Mouse (Mus musculus): ENCODE results near the gene Asxl1. TPM values are rescaled to one million over a fixed set of nuclear protein-coding genes. Genes with fewer than 3 reads are reported as not detected.

Gene Asxl1
- total RNA-seq, 1 experiment from 2014 or later: 38.4 TPM

DNA sequence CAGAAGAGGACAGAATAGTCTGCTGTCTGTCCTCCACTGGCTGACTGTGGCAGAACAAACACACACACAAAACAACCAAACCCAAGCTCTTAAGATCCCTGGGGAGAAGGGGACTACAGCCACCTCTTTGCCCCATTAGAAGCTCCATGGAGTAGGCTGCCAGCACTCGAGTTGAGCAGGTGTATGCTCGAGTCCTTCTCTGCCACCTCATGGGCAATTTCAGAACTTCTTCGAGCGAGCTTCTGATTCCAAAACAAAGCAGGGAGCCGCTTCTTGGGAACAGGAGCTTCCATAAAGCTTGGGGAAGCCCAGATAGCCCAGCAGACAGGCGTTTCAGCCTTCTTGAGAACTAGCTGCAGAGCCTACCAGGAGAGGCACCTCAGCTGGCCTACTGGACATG is 66.9 kb downstream of the Asxl1 start:
- no peak for DNase-seq

DNA sequence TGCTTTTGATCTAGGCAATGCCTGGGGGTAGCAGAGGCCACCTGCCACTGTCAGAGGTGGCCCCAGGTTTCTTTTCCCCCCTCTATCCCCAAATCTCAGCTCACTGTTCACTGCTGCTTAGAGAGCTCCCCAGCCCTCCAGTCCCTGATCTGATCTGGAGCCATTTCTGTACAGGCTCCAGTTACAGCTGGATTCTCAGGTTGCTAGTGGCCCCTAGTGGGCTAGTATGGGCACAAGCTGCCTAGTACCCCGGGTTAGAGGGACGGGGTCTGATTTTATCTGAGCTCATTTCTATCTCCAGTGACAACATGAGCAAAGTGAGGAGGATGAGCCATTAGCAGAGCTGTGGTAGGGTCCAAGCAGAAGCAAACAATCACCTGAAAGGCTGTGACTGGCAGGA is 69.0 kb downstream of the Asxl1 start:
- DNase-seq: no peak

DNA sequence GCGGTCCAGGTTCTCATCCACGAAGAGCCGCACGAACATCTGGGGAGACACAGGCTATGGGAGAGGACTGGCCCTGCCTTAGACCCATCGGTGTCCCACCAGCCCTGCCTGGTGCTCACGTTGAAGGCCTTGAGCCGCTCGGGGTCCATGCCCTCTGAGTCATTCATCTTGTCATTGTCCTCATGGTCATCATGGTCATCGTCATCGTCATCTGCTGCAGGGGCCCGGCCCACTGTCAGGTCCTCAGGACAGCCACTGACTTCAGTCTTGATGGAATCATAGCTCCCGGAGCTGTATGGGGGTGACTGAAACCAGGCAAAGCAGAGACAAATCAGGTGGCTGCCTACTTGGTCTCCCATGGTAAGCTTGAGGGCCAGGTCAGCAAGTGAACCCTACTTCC is 72.2 kb downstream of the Asxl1 start:
- DNase-seq: no peak

DNA sequence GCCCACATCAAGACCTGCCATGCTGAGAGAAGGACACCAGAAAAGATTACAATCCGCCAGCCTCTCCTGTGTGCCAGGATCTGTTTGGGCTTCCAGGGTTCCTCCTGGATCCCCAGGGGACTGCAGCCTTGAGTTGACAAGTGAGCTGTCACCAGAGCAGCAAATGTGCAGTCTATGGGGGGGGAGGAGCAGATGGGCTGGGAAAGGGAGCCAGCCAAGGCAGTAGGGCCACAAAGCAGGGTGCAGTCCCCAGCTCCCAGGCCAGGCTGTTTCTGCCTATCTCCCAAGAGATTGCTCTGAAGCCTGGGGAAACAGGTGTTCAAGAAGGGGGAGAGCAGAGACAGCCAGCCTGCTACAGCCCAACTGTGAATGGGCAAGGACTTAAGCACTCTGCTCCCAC is 72.8 kb downstream of the Asxl1 start:
- DNase-seq: peak; percentile 58

DNA sequence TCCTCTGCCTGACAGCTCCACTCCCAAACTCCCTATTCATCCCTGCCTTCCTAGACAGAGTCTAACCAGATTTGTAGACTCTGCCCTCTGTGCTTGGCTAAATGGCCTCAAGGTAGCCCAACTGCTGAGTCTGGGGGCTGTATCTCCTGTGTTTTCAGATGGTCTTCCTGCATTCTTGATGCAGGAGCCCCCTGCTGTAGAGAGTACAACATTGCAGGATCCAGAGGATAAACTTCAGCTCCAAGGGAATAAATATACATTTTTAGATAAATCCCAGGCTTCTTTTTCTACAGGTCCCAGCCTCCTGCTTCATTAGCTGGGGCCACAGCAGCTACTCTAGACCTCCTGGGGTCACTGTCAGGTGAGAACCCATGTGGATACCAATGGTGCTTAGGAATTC is 75.6 kb downstream of the Asxl1 start:
- DNase-seq: no peak

DNA sequence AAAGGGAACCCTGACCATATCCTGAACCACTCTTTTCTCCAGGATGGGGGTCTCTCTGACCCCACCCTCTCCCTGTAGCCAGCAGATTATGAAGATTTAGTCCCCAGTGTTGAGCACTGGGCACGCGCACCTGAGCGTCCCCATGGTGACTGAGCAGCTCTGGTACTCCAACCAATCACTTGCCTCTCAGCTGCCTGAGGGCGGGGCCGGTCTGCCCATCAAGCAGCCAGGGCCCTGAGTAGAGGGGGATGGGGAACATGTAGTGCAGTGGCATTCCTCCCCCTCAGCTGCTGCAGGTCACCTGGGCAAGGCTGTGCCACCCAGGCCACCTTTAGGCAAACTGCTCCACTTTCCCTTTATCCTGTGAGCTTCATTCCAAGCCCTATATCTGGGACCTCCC is 76.4 kb downstream of the Asxl1 start:
- DNase-seq: no peak

DNA sequence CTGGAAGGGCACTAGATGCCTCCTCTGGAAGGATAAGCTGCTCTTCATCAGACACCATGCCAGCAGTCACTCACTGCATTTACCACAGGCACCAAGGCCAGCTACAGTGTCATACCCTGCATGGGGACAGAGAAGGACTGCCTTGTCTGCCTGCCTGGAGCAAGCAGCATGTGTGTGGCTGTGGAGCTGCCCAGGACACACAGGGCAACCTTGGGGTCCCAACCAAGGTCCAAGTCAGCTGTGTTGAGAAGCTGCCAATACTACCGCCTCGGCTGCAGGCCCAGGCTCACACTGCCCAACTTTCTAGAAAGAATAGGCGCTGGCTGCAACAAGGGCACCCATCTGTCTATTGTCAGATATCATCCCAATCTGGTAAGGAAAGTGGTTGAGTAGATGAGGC is 77.5 kb downstream of the Asxl1 start:
- no peak for DNase-seq

DNA sequence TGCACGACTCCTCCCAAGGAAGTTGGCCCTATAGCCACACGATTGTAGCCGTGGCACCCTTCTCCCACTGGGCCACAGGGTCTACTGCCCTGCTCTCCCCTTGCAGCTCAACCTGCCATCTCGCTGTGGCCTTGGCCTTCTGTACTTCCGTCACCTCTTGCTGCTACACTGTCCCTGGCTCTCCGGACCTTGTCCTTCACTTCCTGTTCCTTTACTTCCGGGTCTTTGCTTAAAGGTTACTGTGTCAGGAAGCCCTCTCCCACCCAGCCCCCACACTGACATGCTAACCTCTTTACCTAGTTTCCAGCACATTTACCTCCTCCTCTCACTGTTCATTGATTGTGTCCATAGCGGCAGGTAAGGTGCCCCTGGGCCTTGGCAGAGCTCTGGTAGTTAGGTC is 78.9 kb downstream of the Asxl1 start:
- no peak for DNase-seq

DNA sequence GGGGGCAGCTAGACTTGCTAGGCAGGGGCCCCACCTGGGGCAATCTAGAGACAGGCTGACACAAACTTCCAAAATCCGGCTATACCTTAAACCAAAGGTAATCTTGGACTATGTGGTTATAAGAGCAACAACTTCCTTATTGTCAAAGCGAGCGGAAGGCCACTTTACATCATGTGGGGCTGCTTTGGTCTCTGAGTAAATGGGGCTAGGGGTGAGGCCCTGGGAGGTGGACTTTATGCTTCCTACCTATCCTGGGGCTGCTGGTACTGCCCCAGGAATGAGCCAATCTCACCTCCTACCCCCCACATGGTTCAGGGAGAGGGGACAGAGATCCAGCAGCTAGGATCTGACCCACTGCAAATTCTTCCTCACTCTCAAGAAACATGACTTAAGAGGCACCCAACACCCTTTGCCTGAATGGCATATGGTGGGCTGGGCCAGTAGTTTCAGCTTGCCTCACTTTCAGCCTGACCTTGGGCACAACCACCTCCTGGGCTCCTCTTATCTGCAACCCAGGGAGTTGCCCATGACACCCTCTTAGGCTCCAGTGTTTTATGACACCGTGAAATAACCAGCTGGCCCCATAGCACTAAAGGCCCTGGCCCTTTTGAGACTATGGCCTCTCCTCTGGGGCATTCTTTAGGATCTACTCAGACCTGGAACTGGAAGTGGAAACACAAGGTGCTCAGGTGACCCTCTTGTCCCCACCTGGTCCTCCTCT is 79.7 kb downstream of the Asxl1 start:
- DNase-seq: no peak

DNA sequence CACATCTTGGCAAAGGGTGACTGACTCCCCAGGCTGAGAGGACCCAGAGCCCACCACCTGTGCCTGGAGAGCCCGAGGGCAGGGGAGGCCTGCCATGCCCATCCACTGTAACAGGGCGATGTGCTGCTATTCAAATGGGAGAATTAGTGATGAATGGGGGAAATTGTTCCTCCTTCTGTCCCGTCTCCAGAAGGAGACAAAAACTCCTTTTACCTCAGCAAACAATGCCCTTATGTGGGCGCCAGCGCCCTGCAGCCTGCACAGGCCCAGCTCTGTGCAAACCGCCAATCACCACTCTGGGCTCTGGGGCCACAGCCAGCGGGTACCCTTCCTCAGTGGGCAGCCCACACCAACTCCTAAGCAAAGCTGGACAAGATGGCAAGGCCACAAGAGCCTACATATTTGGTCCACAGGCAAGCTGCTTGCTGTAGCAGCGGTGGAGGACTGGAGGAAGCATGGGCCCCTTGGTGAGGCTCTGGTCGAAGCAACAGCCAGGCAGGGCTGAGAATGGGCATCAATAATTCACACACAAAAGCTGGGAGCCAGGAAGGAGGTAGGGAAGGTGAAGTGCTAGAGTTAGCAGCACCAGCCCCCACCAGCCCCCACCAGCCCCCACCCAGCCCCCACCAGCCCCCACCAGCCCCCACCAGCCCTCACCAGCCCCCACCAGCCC is 80.5 kb downstream of the Asxl1 start:
- no peak for DNase-seq

DNA sequence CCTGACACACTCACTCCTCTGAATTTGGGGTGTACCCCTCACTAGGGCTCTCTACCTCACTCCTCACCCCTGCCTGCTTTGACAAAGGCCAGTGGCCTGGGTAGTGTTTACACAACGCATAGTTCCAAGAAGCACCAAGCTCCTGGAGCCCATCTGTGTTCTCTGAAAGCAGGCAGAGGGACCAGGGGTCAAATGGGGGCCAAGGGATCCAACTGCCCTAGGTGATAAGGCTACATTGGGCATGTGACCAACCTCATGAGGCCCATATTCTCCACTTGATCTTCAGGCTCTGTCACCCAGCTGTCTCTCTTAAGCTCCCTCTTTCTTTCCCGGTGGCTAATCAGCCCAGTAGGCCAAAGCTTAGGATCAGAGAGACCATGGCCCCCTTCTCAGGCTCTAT is 81.3 kb downstream of the Asxl1 start:
- DNase-seq: no peak

DNA sequence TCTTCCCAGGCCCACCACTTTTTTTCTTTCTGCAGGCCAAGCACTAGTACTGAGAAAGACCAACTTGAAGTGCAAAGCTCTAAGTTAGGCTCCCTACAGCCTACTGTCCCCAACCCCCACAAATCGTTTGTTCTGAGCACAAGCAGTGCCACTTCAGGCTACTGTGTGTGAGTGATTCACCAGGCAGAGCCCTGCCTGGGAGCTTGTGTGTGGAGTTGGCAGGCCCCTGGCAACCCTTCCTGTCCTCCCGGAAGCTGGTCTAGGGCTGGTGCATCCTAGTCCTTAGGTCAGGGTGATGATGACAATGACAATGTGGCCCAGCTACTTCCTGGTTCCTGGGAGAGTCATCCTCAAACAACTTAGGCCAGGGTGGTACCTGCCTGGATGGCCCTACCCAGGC is 82.9 kb downstream of the Asxl1 start:
- DNase-seq: peak; percentile 43

DNA sequence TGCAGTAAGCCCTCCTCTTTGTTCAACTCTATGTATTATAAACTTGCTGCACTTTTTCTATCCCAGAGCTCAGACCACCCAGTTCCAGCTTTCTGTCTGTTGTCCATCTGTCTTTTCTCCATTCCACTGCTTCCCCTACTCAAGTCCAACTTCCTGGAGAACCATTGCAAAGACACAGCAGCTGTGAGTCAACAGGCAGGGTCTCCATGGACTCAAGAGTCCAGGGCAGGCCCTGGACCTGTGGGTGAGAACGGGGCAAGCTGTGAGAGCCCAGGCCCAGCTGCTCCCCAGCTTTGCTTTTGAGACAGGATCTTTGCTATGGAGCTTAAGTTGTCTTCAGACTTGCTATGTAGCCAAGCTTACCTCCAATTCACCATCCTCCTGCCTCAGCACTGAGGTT is 84.9 kb downstream of the Asxl1 start:
- no peak for DNase-seq

DNA sequence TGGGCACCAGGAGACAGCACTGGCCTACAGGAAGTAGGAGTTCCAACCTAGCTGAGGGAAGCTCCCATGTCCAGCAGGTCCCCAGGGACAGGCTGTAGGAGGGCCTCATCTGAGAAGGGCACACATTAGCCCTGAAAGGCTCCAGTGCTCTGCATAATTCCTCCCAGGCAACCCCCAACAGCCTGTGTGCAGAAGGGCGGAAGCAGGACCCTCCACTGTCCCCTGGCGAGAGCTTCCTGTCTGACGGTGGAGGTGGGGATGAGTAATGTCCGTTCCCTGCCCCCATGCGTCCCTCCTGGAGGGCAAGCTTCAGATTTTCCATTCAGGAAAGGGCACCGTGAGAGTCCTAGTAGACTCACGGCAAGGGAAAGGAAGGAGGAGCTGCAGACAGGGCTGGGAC is 86.9 kb downstream of the Asxl1 start:
- peak; percentile 40 for DNase-seq

DNA sequence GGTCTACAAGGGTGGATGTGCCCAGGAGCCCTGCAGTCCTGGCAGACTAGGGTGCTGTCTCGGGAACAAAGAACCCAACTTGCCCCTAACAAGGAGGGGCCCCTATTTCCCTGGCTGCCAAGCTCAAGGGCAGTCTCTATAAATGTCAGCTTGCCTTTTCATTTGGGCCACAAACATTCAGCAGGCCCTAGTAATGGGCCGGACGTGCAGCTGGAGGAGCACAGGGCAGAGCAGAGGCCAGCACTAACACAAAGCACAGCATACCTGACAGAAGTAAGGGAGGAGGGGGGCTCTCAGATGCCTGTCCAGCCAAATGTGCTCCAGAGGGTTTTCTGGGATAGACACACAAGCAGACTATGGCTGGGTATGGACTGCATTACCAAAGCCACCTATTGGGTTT is 88.2 kb downstream of the Asxl1 start:
- DNase-seq: no peak

DNA sequence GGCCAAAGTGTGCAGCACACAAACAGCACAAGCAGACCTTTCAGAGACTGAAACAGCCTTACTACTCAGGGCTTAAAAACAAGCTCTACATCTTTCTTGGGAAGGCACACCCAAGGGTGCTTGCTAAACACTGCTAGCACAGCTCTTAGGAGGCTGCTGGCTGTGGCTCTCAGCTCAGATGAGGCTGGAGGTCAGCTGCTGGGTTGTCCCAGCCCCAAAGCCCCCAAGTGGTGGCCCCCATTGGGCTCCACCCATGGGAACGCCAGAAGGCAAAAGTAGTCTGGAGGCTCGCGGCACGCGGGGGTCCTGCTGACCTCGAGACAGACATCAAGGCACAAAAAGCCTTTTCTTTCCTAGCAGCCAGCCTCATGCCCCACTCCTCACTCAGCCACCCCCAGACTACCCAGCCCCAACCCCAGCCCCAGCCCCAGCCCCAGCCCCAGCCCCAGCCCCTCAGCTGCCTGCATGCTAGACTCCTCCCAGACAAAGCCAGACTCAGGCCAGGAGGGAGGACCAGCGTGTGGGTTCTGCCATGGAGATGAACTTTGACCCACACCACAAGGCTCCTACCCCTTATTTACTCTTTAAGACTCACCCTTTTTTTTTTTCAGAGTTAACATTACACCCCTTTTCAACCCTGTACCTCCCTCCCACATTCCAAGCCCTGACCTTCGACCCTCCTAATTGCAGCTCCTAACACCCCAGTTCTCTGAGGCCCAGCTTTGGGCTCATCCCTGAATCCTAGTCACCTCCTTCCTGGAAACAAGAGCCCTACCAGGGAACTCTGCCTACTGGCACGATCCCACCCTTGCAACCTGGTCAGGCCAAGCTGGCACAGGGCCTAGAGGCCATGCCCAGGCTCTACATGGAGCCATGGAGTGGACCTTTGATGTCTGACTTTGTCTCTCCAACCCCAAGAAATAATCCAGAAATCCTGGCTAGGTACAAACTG is 89.5 kb downstream of the Asxl1 start:
- peak; percentile 42 for DNase-seq

DNA sequence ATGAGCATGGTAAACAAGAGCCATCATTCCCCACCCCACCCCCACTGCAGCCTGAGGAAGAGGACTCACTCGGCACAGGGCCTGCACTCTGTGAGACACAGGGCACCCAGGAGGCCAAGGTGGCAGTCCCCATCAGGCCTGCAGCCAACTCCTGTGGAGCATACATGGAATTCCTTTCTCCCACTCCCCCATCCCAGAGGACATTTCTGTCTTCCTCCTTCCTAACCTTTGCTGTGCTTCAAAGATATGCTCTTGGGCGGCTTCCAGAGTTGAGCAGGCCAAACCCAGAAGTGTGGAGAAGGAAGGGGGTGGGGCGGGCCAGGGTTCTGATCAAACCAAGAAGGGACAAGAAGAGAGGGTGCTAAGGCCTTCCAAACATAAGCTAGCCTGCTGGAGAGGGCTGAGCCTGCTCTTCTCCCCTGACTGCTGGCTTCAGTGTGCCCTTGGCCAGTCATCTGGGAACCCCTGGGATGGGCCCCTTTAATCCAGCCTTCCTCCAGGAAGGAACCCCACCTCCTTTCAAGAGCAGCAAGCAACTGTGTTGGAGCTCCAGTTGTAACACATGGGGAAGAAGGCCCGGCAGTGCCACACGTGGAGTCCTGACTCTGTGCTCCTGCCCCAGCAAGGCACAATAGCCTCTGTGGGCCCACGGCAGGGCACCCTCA is 91.1 kb downstream of the Asxl1 start:
- DNase-seq: peak; percentile 69

DNA sequence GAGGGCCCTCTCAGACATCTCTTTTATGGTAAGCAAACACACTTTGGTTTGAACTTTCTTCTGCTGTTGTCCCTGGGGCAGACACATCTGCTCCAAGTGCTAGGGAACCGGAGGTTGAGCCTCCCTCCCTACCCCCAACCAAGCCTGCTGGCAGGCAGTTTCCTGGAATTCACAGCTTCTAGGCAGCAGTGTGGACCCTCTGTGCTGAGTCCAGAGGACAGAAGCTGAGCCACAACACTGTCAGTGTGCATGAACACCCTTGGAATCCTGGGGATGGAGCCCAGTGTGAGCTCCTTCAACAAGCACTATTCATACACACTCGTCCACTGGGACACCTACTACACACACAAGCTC is 91.7 kb downstream of the Asxl1 start:
- DNase-seq: no peak

DNA sequence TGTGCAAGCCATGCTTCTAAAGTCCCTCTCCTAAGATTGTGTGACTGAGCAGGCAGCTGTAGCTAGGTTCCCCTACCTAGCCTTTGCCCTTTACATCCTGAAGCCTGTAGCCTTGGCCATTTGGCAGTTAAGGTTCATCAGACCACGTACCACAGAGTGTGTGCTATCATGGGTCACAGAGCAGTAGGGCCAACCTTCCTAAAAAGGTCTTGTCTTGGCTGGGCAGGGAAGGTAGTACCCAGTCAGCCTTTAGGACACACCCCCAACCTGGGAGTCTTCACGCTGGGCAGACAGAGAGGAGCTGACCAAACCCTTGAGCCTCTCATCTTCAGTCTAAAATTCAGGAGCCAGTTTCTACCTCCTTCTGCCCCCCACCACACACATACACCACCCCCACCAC is 95.1 kb downstream of the Asxl1 start:
- no peak for DNase-seq

DNA sequence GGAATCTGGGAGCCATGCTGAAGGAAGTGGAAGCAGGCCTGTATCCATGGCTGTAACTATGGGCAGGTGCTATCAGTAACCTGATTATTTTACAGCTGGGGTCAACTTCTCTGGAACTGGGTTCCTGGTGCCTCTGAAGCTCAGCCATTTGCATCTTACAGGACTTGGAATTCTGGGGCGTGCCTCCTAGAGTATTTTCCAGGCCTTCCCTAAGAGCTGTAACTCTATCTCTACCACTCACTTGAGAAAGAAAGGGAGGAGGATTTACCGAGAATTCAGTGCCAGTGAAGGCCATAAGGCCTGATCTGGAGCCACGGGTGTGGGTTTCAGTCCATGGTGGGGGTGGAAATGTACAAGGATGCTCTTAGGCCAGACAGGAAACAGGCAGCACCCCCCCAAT is 95.6 kb downstream of the Asxl1 start:
- DNase-seq: no peak

DNA sequence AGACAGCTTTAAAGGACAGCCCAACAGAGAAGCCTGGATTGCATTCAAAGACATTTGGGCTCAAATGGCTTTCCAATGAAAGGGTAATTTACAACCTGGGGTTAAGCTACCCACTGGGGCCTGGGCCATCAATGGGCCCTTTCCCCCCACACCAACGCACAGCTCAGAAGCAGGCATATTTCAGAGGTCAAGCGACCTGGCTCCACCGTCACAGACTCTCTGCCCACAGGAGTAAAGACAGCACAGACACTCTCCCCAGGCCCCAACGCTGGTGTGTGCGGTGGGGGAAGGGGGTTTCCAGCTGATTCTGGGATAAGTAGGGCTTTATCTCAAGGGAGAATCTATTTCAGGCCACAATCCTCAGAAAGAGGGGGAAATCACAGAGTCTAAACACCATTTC is 97.1 kb downstream of the Asxl1 start:
- DNase-seq: no peak

DNA sequence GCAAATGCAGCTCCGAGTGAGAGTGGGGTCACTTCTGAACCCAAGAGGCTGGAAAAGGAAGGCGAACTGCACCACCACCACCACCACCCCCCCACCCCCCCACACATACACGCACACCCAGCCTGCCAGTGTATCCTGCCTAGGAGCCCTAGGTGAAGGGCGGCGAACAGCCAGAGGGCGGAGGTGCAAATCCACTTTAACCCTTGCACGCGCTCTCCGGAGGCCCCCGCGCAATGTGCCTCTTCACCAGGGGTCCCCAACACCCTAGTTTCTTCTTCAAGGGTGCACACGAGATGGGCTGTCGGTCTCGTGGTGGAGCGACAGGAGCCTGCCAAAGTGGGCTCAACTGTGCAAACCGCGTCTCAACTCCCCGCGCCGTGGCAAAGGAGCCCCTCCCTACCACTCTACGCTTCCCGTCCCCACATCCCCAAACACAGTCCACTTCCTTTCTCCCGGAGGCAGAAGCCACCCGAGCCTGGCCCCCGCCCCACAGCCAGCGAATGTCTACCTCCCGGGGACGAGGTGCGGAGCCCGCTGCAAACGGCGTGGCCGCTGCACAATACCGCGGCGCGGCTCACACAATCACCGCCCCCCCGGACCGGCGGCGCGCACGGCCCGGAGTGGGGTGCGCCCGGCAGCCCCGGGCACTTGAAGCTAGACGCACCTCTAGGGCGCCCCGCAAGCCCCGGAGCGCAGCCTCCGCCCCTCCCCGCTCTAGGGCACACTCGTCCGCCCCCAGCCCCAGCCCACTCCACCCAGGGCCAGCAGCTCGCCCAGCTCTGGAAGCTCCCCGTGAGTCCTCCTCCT is 98.0 kb downstream of the Asxl1 start:
- DNase-seq: peak; percentile 58

Measured in adrenal gland, postnatal 25 days (tissue).